Mouse (Mus musculus) adrenal gland, adult 8-10 months (tissue): ENCODE measurements around the gene Cdkal1. TPM values are rescaled to one million over a fixed set of nuclear protein-coding genes. Genes with fewer than 3 reads are reported as not detected.
A peak's percentile ranks its signal among the peaks of the same experiment; 100 is the strongest.

Experiments
- DNase-seq: peaks from one replicate; pipeline ENCODE4 v3.0.0; 2022
- total RNA-seq, 4 experiments: library from RNA; stranded (reverse); gene quantifications; 2 replicates each; pipeline ENCODE4 v1.2.4; 2022

Cdkal1 gene
- total RNA-seq = 10 to 100 TPM; 21.4 to 36.6 (median 31.2) TPM

GRCm38 (mm10) chr13:29855281-29856031, at the start of gene Cdkal1:
TSS of gene Cdkal1 (minus strand) at chr13:29855674.
- peak; percentile 75 for DNase-seq

- DNase-seq = no peak
Measured at GRCm38 (mm10) chr13:29903341-29903740, 47.9 kb upstream of the Cdkal1 start.

DNA sequence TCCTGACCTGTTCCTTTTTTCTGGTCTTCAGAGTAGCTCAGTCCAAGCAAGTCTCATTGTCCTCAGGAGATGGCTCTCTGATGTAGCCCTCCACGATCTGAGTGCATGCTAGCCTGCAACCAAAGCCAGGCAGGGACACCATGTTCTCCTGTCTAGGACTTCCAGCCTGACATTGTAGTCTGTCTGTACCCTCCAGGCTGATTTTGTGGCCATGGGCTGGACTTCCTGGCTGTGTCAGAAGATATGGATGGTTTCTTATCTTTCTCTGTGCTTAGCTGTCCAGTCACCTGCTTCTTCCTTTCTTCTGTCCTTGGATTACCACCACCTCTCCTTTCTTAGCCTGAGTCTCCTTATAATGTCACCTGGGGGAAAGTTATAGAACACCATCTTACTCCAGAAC, 47.2 kb upstream of the Cdkal1 start:
- no peak for DNase-seq

DNA sequence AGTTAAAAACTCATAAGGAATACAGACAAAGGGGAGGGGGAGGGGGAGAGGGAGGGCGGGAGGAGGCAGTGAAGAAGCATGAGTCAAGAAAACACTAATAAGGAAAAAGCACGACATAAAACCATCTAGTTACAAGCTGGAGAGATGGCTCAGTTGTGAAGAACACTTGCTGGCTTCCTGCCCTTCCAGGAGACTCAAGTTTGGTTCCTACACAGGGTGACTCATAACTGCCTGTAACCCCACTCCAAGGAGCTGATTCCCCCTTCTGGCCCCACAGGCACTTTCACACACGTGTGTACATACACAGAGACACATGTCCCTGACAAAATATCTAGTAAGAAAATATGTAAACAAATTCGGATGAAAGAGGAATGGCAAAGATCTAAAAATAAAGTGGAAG, 46.2 kb upstream of the Cdkal1 start:
- DNase-seq = no peak

DNA sequence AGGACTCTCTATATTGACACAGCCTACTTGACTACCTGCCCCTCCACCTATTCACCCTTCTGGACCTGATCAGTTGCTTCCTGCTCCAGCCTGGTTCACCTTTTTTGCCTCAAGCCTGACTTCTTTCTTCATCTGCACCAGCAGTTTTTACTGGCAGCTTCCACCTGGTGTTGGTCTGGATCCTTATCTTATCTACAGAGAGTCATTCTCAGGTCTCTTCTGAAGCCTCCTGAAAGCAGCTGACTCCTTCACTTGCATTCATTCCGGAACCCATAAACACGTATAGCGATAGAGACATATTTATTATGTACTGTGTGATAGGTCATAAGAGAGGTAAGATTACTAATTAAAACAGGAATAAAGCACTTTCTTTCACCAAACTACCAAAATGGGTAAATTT, 11.3 kb upstream of the Cdkal1 start:
- DNase-seq = no peak

GRCm38 (mm10) chr13:29864331-29864730, 8.9 kb upstream of the Cdkal1 start:
- no peak for DNase-seq

- DNase-seq = no peak
Measured at GRCm38 (mm10) chr13:29860087-29860486, 4.6 kb upstream of the Cdkal1 start.

DNA sequence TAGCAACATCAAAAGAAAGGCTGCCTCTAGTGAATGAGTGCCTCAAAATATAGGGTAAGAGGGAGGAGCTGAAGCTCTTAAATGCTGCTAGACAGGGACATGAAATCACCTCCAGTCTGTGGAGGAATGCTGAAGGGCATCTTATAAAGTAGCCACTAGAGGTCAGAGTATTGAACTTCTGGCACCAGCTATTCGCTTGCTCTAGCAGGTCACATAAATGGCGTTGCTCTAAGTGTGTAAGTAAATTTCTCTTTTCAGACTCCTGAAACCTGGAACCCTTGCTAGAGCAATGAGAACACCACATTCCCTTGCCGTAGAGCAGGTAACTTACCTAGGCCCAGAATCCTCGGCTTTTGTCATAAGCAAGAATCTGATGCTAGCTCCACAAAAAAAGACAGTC, 2.0 kb upstream of the Cdkal1 start:
- no peak for DNase-seq

DNA sequence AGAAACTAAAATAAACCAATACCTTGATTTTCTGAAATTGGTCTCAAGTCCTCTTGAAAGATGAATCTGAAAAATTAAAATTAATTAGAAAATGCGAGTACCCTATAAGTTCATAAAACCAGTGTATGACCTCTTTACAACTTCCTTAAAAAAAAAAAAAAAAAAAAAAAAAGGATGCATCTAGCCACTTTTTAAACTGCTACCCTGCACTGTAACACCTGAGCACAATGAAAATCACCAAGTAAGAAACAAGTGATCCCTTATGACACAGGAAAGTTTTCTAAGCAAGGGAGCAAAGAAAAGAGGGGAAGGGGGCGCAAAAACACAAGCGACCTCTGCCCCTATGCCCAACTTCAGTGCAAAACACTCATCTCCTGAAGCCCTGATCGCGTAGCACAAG, 598 bp downstream of the Cdkal1 start:
- no peak for DNase-seq

DNA sequence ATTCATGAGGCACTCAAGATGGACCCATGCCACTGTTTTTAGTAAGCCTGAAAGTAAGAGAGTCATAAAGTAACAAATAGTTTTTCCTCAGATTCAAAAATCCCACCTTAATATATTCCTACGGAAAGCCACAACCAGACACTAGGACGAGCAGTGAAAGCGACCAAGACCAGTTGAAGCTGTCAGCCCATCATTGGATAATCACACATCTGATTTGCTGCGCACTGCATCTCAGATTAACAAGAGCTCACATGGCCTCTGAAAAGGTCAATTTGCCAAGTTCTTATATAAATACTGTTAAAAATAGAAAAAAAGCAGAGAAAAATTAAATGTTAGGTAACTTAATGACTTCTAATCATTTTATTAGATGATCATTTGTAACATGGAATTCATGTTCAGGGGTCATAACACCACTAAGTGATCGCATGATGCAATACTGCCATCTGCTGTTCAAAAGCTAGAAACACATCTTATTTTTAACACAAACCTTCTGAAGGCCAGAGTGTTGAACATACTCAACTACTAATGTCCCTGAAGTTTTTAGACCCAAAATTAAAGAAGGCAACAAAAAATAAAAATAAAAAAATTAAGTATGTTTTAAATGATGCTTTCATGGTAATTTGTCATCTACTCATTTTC, 16.9 kb downstream of the Cdkal1 start:
- no peak for DNase-seq

GRCm38 (mm10) chr13:29835170-29835569, 20.3 kb downstream of the Cdkal1 start:
- DNase-seq = peak; percentile 6

DNA sequence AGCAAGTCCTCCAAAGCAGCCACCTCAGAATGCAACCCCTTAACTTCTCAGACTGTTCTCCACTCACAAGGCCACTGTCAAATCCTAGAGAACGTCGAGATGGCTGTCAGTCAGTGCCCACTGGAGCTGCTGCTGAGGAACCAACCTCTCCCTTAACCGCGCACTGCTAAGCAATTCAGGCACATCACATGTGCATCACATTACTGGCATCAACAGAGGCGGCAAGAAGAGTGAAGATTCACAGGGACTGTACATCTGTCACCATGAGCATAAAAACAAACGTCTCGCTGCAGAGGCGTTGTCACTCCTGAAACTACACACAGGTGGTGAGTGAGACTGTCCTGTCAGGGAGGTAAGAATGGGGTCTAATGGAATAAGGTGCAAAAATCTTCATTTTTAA, 21.7 kb downstream of the Cdkal1 start:
- no peak for DNase-seq

DNA sequence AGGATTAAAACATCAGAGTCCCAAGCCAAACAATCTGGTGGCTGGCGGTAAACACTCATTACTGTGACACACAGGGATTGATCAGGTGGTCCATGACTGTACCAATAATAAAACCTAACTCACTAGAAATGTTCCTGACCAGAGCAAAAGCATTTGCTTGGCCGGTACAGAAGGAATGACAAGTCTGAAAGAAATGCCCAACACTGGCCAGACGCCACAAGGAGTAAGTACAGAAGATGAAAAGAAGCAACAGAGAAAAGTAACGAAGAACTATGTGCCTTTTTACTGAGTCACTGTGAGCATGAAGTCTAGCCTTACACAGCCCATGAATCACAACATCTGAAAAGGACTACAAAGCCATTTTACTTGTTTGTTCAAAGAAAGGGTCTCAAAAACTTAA, 24.3 kb downstream of the Cdkal1 start:
- no peak for DNase-seq

GRCm38 (mm10) chr13:29828032-29828431, 27.4 kb downstream of the Cdkal1 start:
- DNase-seq = no peak

GRCm38 (mm10) chr13:29826469-29826868, 29.0 kb downstream of the Cdkal1 start:
- no peak for DNase-seq

DNA sequence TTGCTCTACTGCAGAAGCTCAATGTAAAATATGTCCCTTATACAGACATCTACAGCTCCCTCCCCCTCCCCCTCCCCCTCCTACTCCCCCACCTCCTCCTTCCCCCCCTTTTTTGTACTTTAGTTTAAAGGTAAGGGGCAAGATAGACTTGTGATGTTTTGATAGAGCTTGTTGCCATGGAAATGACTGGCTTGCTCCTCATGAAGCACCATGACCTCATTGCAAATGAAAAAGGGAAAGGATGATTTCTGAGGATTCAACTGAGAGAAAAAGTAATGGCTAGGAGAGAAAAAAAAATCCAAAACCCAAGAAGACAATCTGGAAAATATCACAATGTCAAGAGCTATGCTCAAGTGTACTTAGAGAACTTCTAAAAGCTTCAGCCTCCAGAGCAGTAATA, 29.4 kb downstream of the Cdkal1 start:
- no peak for DNase-seq

DNA sequence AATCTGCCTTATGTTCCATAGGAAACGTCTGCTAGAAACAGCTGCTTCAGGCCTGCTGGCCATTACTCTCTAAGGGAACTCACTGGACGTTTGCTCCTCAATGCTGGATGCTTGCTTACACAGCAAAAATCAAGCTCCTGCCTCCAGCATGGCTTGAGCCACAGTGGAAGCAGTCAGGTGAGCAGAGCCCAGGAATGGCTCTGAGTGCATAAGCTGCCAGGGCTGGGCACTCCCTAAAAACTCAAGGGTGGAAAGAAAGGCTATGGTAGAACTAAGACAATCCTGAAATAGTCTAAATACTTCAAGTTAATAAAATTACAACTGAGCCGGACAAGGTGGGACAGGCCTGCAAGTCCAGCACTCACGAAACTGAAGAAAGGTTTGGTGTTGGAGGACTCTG, 30.7 kb downstream of the Cdkal1 start:
- no peak for DNase-seq

- DNase-seq = no peak
Measured at GRCm38 (mm10) chr13:29824326-29824725, 31.1 kb downstream of the Cdkal1 start.

DNA sequence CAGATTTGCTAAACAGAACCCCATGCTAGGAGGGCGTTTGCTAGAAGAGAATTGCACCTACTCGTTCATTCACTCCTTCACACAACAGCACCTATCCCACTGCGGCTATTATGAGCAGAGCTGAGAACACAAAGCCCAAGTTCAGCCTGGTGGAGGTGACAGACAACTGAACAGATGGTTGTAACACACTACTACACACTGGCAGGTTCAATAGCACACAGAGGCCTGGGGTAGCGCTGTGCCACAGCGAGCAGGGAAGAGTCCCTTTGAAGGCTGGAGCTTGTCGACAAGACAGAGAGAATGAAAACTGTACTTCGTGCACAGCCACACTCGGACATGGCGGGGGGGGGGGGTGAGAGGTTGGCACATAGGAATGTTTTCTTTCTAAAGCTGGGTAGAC, 31.6 kb downstream of the Cdkal1 start:
- DNase-seq = no peak

GRCm38 (mm10) chr13:29823487-29823886, 32.0 kb downstream of the Cdkal1 start:
- no peak for DNase-seq

GRCm38 (mm10) chr13:29819910-29820583, 35.4 kb downstream of the Cdkal1 start:
- DNase-seq = no peak

GRCm38 (mm10) chr13:29819147-29819546, 36.3 kb downstream of the Cdkal1 start:
- no peak for DNase-seq

GRCm38 (mm10) chr13:29818314-29818713, 37.2 kb downstream of the Cdkal1 start:
- no peak for DNase-seq

DNA sequence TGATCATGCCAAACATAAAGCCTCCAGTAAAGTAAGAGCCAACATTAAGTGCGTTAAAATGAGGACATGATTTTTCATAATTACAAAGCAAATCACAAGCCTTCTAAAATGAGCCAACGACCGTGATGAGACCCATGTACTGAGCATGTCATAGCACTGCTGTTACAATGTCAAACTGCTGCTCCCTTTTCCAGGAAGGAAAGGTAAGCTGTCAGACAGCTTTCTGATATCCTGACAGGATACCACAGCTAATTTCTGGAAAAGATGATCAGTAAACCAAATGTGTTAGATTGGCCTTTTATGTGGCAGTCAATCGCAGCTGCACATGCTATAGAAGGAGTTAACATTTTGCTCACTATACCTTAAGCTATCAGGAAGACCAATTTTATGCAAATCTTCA, 44.7 kb downstream of the Cdkal1 start:
- DNase-seq = no peak
